Mouse (Mus musculus): ENCODE measurements around the gene Map4k1.

Gene Map4k1

DNA sequence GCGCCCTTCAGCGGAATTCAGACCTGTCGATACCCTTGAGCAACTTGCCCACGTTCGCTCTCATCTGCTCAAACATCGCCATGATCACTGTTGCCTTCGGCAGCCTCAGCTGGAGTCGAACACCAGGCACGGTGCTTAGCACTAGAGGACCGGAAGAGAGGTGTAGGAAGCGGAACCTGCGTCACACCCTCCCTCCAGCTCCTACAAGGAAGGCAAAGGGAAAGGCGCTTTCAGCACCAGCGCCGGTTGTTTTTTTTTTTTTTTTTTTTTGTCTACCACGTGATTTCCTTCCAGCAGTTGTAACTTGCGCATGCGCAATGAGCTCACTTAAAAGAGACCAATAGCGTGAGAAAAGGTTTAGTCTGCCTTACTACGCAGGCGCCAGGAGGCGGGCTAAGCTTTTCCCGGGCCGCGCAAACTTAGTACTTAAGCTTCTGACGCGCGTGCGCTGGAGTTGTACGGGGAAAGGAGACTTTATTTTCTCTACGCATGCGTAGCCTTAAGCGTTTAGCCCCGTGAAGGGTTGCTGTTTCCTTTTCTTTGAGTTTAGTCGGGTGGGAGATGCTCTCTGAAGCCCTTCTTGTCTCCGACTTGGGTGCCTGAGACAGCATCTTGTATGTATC, at the start of gene Map4k1, which contains the start of gene Eif3k:
Gene Map4k1 (plus strand): TSS at position 400 of the 623 bp plus-strand sequence.
Gene Eif3k (minus strand): TSS at position 214 of the 623 bp plus-strand sequence.
- peak; percentile 98 for DNase-seq

DNA sequence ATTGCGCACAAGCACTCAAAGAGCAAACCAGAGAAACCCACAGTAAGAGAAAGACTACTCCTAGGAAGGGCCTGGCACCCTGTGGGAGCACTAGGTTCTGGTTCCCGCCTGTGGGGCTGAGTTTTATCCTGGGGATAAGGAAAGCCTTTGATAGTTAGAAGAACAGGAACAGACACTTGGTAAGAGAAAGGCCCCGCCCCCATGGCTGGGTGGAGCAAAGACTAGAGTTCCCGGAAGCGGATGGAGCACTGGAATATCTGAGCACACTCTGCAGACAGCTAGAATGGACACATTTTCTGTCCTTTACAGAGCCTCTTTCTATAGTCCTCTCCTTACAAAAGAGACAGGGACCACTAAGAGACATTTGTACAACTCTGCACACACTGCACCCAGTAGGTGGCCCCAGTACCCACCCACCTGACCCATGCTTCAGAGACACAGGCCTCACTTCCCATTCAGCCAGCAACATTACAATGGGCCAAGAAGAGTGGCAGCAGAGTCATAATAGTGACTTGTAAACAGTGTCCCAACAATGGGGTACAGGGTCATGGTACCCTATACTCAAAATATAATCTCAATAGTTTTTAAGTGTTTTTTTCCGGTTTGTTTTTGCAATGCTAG, 49.3 kb upstream of the Map4k1 start:
- peak; percentile 72 for DNase-seq

DNA sequence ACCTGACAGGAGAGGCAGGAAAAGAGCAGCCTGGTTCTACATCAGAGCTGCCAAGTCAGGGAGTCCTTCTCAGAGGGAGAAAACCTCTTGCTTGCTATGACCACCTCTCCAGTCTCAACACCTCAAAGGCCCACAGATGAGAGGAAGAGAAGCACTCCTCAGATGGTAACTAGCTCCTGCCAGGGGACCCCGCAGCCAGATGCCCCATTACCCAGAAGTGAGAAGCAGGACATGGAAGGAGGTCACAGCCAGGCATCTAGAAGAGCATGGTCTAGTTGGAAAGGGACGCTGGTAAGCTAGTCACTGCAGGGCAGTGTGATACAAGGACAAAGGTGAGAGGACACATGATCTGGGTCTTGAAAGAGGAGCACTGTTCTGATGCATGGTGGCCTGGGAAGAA, 48.0 kb upstream of the Map4k1 start:
- DNase-seq, result no peak

DNA sequence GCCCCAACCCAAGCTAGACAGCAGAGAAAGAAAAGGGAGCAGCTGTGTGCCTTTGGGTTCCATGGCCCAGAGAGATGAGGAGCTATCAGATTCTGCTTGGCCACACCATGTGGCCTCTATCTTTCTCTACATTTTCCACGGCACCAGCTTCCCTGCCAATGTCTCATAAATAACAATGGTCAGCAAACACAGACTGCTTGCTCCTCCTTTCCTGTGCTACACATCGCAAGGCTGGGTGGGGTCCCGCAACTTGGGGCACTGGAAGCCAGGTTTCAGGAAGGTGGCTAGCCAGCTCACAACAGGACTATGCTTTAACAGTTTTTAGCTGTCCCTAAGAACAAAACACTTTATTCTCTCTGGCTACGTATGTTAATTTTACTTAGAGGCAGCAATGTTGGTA, 45.1 kb upstream of the Map4k1 start:
- peak; percentile 69 for DNase-seq

DNA sequence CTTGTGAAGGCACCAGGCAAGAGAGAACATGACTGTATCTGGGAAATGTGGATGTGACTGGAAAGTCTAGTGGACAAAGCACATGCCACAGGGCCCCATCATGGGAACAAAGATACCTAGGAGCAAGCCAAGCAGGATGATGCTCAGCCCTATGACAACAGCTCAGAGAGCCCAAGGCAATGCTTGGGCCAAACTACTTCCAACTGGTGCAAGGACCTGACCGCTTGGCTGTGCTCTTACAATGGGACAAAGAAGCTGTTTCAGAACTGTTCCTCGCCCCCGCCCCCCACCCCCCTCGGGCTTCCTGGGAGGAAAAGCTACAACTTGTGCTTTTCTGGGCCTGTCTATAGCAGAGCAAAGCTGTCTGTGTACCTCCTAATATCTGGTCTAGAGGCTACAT, 43.2 kb upstream of the Map4k1 start:
- no peak for DNase-seq

DNA sequence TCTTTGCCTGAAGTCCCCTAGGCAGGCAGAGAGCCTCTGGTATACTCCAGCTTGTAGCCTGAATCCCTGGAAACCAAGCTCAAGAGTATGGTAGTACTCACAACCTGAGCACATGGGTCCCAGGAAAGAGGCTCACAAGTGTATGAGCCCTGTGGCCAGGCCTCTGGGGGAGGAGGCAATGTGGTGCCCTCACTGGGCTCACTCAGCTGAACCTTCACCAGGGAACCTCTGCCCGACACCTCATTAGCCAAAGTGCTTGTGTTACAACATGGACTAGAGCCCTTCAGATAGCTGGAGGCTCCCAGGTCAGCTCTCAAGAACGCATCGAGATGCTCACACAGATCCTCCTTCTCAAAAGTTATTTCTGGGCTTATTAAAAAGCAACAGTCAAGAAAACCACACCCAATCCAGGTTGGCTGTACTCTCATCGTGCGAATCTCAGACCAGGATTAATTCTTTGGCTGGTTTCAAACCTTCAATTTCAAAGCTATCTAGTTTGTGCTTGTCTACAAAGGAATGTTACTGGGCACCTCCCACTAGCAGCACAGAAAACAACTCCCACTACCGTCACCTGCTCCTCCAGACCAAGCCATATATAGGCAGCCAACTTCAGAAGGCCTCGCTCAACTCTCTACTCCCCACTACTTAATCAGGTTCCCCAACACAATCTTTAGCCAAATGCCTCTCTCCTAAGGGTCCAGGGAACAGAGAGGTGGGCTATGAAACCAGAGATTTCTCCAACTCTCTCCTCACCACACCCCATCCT, 42.2 kb upstream of the Map4k1 start:
- no peak for DNase-seq

DNA sequence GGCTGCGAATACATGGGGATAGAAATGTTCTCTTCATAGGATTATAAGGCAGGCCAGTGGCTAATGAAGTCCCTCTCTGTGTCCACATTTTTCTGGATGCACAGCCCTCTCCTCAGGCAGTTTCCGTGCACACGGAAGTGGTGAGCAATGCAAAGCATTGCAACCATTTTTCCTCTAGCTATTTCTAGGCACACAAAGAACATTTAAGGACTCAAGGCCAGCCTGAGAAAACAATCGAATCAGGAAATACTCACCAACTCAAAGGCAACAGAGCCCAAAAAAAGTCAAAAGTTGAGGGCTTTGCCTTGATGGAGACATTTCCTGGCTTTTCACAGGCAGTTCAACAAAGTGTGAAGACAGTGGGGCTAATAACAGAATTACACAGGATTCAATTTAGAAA, 40.7 kb upstream of the Map4k1 start:
- DNase-seq, result no peak

DNA sequence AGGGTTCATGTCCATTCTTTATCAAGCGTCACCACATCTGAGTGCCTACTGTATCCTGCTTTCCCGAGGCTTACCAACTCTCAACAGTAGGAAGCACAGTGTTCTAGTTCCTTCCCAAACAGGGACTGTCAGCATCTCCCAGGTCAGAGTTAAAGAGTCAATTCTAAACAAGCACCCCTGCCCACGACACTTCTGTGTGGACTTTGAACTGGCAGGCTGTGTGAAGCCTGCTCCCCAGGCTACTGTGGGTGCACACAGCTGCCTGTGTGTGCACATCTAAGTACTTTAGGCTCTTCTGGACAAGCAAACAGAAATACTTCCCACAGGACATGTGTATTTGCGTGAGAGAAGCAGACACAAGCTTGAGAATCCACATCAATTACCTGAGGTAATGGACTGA, 40.3 kb upstream of the Map4k1 start:
- DNase-seq, result no peak

DNA sequence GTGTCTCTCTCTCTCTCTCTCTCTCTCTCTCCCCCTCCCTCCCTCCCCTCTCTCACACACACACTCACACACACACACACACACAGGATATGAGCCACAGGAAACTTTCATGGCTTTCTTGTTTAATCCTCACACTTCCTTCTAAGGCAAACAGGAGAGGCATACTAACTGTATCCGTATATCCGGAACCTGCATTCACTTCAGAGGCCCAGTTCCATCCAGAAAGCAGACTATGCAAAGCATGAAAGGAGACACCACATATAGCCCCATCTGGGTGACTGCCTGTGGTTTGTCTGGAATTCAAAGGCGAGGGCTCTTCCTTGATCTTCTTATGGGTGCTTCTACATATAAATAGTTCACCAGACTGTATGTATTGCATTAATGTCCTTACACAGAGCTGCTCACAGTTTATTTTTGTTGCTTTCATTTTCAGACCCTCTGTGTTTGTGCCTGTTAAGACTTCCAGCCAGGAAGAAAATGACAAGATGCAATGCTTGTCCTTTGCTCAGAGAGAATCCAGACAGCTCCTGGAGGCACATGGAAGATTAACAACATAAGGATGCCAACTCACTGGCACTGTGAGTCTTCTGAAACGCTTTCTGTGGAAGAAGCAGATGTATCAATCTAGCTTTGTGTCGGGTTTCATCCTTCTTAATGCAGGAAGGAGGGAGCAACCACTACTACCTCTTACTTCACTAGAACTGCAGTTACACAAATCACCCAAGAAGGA, 38.2 kb upstream of the Map4k1 start:
- no peak for DNase-seq

DNA sequence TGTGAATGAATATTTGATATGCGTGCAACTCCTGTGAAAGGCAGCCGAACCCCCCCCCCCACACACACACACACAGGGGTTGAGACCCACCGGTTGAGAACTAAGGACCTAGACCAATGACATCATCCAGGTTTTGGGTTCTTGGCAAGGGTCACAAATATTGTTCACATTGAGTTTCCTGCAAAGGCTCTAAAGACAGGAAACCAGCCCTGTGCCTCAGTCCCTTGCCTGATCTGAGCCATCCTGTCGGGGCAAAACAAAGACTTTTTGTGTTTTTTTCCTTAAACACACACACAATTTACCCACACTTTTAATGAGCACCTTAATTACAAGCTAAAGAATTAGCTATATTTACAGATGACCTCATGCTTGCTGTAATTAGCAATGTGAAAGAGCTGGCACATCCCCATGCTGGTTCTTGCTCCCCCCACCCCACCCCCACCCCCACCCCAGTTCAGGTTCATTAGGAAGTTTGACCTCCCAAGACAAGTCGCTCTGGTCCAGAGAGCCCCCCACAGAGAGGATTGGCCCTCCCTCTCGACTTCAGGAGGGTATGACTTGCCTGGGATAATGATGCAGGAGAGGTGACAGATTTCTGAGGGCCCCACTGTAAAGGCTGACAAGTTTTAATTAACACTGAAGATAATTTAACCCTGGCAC, 37.0 kb upstream of the Map4k1 start:
- DNase-seq, result no peak

DNA sequence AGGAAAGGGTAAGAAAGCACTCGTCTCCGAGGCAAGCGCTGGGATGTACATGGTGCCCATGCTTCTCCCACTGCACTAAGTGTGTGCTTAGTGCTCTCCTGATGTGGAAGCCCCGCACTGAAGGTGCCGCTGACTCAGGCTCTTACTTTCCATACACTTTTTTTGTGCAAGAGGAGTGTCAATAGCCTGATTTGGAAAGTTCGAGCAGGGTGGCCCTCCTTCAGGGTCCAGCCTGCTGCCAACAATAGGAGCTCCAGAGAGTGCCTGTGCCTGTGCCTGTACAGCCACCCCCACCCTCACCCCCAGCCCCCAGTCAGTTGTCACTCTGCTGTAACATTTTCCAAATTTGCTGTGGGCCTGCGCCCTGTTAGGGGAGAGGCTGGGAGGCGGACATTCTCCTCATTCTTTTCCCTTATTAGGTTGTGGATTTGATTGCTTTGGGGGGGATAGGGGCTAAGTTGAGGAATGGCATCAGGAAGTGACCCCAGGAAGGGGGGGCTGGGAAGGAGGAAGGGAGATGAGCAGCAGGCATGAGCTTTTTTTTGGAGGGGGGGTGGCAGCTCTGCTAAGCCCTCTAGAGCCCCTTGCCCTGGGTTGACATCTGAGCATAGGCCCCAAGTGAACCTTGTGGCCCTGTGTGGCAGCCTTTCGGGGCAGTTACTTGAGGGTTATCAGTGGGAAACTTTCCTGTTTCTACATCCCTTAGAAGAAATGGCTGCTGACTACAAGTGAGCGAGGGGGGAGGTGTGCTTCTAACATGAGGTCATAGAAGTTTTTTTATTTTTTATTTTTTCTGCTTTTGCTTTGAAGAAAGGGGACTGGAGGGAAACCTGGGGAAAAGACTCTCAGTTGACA, 36.2 kb upstream of the Map4k1 start:
- peak; percentile 62 for DNase-seq

DNA sequence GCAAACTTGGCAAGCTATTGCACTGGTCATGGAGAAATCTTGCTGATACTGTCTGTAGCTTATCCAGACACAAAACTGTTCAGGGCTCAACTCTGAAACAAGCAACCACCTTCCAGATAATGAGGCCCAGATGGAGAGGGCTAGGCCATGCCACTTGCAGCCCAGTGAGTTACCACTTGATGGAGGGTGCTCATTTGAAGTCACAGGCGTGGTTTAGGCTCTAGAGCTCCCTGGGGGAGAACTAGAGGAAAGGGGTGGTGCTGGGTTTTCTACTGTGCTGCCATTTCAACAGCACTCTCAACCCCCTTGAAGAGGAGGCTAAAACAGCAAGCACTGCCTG, 35.6 kb upstream of the Map4k1 start:
- DNase-seq, result no peak

DNA sequence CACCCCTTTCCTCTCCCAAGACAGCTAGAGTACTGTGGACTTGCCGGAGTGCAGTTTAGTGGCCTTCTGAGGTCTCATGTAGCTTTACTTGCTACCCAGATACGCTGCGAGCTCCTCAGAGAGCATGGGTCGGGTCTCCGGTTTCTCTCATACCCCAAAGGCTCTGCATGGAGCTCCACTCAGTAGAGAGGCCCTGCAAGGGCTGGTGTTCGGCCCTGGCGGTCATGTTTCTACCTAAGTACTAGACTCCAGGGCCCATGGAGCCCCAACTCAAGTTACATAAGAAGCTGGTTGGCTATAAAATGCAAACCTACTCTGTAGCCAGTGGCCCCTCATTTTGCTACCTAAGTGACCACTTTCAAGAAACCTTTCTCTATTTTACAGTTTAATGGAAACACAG, 33.1 kb upstream of the Map4k1 start:
- DNase-seq, result no peak

DNA sequence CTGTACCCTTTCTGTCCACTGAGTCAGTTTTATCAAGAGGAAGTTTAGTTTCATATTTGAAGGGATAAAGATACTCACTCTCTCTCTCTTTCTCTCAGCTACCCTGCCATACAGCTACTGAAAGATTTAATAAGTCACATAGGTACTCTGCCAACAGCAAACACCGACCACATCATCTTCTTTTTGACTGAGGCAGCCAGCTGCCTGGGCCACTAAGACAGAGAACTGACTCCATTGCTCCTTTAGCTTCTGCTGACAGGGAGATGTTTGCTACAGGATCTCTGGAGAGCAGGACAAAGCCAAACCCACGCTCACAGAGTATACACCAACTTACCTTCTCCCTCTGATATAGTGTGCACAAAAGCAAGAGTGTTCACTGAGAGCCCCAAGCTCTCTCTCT, 32.6 kb upstream of the Map4k1 start:
- no peak for DNase-seq

DNA sequence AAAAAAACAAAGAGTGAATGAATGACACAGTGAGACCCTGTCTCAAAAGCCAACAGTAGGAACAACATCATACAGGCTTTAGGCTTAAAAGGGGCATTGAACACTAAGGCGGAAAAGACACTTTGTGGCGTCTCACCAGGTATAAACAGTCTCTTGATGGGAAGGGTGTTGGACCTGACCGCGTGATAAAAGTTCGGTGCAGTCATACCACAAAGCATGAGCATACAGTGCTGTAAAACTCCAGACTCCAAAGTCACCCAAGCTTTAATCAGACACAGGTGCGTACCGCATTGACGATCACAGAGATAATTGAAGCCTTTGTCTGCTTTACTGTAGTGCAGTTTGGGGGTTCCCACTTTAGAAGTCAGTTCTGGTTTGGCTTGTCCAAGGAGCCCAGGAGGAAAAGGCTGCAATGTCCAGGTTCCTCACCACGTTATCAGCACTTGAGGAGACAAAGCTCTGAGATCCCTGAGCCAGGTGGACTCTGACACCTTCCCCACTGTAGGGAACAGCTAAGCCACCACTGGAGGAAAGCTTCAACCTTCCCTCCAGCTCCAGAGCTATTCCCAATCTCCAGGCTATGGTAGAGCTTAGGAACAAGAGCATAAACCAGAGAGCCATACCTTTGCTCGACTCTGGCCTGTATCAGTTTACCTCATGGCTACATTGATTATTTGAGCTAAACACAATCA, 31.4 kb upstream of the Map4k1 start:
- no peak for DNase-seq

DNA sequence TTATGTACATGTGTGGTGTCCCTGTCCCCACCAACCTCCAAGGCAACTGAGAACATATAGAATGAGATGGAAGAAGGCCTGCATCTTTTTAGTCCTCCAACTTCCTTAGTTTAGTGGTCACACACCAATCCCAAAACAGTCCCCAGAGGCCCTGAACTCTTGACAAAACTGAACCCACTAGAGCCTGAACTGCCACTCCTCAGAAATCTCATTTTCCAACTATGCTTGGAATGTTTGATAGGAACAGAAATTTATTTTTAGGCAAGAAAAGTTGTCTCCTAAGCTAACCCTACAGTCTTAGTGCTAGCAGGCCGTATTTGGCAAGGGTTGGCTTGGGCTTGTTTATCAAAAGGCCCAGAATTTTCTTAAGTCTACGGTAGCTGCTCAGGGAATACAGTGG, 30.1 kb upstream of the Map4k1 start:
- no peak for DNase-seq

DNA sequence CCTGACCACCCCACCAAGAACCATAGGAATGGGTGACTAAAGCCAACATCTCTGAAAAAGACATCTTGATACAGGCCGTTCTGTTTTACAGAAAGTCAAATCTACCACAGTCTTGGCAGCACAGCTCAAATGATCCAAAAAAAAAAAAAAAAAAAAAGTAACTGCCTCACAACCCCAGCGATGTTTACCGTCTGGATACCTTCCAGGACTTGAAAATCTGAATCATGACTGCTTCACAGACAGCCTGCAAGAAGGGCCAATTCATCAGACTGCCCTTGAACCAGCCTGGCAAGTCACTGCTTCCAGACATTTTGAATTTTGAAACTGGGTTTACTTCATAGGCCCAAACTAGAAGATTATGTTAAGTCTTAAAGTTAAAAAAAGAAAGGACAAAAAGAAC, 29.1 kb upstream of the Map4k1 start:
- DNase-seq, result peak; percentile 81

DNA sequence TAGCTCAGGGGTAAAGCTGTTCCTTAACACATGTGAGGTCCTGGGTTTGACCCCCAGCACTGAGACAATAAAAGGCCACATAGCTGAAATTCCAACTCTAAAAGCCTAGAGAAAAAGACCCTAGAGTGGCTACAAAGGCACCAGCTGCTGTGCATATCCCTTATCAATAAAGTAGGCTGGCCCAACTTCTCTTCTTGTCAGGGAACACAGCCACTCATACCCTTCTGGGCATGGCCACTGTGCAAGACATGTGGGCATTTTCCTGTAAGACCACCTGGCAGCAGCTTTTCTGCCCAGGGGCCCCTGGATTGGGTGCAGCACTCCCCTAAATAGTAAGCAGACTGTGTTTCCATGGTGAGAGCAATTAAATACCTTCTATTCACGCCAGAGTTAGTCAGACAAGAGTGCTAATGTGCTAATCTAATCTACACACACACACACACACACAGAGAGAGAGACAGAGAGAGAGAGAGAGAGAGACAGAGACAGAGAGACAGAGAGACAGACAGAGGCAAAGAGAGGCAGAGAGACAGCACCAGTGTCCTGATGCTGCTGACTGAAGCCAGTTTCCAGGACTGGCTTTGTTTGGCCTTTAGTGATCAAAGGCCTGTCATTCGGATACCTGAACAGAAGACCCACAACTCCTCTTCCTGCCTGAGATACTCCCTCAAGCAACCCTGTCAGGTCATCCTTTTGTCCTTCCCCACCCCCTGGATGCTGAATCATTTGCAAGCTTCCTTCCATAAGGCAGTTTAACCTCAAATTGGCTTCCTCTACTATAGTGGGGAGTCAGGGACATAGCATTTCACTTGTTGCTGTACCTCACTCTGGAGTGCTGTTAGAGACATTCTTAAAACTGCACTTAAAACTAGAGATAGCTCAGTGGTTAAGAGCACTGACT, 28.1 kb upstream of the Map4k1 start:
- no peak for DNase-seq

DNA sequence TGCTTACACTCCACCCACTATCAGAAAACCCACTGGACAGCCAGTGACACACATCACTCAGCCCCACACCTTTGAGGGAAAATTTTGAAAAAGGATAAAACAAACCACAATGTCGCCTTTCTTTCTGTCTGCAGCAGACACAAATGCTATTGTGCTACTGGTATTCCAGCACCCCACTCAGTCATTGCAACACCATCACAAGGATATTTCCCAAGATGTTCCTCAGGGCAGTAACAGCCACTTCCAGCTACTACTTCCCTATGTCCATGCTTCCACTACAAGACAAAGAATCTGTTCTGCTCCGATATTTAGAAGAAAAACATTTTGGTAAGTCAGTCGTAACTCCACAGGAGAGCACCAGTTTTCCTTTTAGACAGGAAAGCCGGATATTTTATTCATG, 27.1 kb upstream of the Map4k1 start:
- no peak for DNase-seq

DNA sequence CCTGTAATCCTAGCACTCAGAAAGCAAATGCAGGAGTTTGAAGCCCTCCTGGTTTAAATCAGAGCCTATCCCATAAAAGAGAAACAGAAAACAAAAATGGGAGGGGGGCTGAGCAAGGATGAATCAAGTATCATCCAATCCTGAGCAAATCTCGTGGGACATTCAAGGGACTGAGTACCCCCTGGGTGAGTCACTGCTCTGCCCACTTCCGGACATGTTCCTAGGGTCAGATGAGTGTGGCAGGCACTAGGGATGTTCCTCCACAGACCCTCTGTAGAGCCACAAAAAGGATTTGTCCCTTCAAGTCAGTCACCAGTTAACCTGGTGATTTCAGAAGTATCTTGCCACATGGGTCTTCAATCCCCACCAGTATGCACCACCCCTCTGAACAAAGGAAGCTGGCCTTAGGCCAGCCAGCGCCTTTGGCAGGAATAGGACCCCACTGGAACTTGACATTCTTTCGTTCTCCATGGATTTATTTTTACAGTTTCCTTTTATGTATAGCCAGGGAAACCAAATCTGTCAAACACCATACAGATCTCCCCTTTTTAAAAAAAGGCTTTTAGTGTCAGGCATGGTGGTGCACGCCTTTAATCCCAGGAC, 26.5 kb upstream of the Map4k1 start:
- DNase-seq, result no peak

Measured in lung, postnatal 10 days (tissue).